Mouse (Mus musculus): ENCODE results near the gene Mical1. TPM values are rescaled to one million over a fixed set of nuclear protein-coding genes. Genes with fewer than 3 reads are reported as not detected.

Mical1 gene
- total RNA-seq, 2 experiments from 2014 or later: 49.3 to 74.8 TPM

- ATAC-seq (replicated peaks; ENCODE audit: poor library complexity, severe bottlenecking): no peak
These were observed 1.1 kb upstream of the Mical1 start for GRCm38 (mm10) chr10:41474981-41475391.

DNA sequence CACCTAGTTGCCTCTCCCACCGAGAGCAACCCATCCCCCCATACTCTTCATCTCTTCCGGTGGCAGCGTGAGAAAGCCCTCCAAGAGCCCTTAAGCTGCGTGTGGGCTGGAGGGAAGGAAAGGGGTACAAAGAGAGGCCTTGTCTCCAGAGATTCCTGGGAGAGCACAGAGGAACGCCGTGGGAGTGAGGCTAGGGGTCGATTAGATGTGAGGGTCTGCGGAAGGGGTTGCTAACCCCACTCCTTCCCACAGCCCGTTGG is 834 bp downstream of the Mical1 start:
- ATAC-seq (replicated peaks; ENCODE audit: poor library complexity, severe bottlenecking): no peak

- peak; percentile 56 for ATAC-seq (replicated peaks; ENCODE audit: poor library complexity, severe bottlenecking)
These were observed 1.4 kb downstream of the Mical1 start for GRCm38 (mm10) chr10:41477278-41478181.

DNA sequence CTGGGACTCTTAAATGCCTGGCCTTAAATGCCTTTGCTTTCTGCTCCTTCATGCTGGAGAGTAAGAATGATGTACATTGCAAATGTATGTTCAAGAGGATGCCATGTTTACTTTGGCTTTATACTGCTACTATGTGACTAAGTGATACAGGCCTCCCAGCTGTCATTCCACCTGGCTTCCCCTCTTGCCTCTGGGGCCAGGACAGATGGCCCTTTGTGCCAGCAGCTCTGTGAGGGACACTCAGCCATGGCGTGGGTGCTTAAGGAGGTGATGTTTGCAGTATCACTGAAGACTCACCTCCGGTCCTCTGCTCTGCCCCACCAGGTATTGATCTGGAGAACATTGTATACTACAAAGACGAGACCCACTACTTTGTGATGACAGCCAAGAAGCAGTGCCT is 3.8 kb downstream of the Mical1 start:
- no peak for ATAC-seq (replicated peaks; ENCODE audit: poor library complexity, severe bottlenecking)

- ATAC-seq (replicated peaks; ENCODE audit: poor library complexity, severe bottlenecking): no peak
These were observed 5.1 kb downstream of the Mical1 start for GRCm38 (mm10) chr10:41480938-41481880.

- ATAC-seq (replicated peaks; ENCODE audit: poor library complexity, severe bottlenecking): no peak
These were observed 6.3 kb downstream of the Mical1 start for GRCm38 (mm10) chr10:41482446-41482845.

- ATAC-seq (replicated peaks; ENCODE audit: poor library complexity, severe bottlenecking): no peak
These were observed 9.7 kb downstream of the Mical1 start for GRCm38 (mm10) chr10:41485778-41486177.

DNA sequence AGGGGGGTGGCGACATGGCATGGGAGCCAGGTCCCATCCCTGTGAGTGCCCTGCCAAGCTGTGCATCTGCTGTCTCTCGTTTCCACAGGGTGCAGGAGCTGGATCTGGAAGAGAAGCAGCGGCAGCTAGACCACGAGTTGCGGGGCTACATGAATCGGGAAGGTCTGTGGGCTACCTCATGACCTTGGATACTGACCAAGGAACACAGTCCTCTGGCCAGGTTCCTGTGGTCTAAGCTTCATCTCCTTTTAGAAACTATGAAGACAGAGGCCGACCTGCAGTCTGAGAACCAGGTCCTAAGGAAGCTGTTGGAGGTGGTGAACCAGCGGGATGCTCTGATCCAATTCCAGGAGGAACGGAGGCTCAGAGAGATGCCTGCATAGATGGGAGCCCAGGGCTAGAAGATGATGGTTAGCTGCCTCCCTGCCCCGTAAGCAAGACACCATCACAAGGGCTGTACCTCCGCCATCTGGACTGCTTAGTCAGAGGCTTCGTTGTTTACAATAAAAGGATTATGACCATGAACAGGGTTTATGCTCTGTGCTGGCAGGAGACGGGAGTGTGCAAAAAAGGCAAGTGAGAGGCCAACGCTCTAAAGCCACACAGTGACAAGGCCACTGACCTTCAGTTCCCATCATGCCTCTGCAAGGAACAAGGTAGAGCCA is 10.5 kb downstream of the Mical1 start:
- ATAC-seq (replicated peaks; ENCODE audit: poor library complexity, severe bottlenecking): no peak

DNA sequence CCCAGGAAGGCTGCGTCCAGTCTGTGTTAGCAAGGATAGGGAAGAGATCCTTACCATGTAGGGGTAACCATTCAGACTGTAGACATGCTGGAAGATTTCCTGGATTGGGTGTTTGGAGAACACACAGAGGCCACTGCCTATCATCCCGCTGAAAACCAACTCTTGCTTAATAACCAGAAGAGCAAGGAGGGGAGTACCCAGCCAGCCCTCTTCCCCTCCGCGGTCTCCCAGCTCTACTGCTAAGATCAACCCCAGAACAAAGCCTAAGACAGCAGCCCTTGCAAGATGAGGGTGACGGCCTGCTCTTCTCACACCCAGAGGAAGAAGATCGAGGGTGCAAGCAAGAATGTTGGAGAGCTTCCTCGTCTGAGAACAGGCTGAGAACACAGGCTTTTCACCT is 12.8 kb downstream of the Mical1 start:
- peak; percentile 57 for ATAC-seq (replicated peaks; ENCODE audit: poor library complexity, severe bottlenecking)

DNA sequence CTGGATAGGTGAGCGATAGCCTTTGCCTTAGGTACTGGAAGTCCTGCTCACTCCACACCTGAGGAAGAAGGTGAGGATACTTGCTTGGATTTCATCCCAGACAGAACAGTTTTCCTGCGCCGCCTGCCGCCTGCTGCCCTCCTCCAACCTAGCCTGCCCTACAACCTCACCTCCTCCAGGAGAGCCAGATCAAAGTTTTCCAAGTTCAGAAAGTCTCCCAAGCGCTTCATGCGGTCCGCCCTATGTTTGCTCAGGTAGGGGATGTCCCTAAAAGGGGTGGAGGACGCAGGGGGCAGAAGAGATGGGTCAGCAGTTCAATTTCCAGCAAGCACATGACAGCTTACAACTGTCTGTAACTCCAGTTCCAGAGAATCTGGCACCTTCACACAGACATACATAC is 13.2 kb downstream of the Mical1 start:
- no peak for ATAC-seq (replicated peaks; ENCODE audit: poor library complexity, severe bottlenecking)

GRCm38 (mm10) chr10:41489708-41490517 is 13.8 kb downstream of the Mical1 start, which contains the start of the genes Smpd2 and Ppil6:
TSS of gene Smpd2 (minus strand) at chr10:41490369.
TSS of gene Ppil6 (plus strand) at chr10:41490439.
- ATAC-seq (replicated peaks; ENCODE audit: poor library complexity, severe bottlenecking): peak; percentile 93

GRCm38 (mm10) chr10:41490518-41490873 is 14.4 kb downstream of the Mical1 start:
- ATAC-seq (replicated peaks; ENCODE audit: poor library complexity, severe bottlenecking): no peak

DNA sequence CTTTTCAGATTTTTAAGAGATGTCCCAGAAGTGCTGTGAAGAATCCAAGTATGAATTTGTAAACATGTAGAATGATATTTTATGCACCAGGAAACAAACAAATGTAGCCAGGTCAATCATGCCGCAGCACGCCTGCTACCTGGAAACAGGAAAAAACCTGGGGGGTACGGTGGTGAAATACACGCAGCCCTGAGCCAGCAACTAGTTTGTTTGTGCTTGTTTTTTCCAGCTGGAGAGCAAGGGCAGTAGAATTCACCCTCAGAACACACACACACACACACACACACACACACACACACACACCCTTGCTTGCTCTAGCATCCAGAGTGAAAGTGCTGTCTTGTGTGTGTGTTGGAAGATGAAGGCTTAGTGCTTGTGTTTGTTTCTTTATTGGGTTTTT is 15.0 kb downstream of the Mical1 start:
- no peak for ATAC-seq (replicated peaks; ENCODE audit: poor library complexity, severe bottlenecking)

DNA sequence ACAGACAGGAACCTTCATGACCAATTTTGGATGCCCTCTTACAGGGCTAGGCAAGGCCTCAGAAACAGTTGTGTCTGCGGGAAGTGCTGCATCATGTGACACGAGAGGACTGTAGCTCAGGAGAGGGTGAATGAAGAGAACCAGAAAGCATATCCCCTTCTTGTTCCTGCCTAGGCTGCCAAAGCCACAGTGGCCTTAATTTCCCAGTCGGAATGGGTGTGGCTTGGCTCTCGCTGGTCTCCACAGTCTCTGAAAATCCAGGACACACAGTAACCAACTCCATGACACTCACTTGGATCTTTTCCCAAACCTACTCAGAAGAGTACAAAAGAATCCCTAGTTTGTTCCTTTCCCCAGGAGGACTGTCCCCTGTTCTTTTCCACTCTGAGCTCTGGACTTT is 24.8 kb downstream of the Mical1 start:
- ATAC-seq (replicated peaks; ENCODE audit: poor library complexity, severe bottlenecking): no peak

GRCm38 (mm10) chr10:41504996-41505395 is 28.9 kb downstream of the Mical1 start:
- ATAC-seq (replicated peaks; ENCODE audit: poor library complexity, severe bottlenecking): no peak

DNA sequence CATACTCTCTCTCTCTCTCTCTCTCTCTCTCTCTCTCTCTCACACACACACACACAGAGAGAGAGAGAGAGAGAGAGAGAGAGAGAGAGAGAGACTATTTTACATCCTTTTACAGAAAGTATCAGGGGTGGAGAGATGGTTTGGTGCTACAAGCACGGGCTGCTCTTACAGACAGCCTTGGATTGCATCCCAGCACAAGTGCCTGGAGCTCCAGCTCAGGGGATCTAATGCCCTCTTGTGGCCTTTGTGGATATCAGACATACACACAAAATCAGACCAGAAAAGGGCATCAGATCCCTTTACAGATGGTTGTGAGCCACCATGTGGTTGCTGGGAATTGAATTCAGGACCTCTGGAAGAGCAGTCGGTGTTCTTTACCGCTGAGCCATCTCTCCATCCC is 29.3 kb downstream of the Mical1 start:
- peak; percentile 69; the same call in 1 of the 2 replicates for ATAC-seq (replicated peaks; ENCODE audit: poor library complexity, severe bottlenecking)

GRCm38 (mm10) chr10:41509160-41509559 is 33.0 kb downstream of the Mical1 start:
- peak; percentile 66 for ATAC-seq (replicated peaks; ENCODE audit: poor library complexity, severe bottlenecking)

DNA sequence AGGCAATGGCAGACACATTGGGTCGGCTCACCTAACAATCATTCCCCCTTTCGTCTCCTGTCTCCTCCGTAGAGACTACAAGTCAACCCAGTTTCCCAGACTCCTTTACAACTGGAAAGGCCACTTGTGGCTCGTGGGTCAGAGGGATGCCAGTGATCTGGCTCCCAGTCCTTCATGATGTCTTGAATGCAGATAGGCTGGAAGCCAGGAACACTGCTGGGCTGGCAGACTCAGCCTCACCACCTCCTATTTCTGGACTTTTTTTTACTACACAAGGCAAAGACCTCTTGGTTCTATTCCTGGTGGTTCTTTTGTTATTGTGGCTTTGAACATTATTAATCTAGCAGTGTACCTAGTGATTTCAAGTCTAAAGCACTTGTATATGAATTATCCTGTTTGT is 38.2 kb downstream of the Mical1 start:
- ATAC-seq (replicated peaks; ENCODE audit: poor library complexity, severe bottlenecking): no peak

DNA sequence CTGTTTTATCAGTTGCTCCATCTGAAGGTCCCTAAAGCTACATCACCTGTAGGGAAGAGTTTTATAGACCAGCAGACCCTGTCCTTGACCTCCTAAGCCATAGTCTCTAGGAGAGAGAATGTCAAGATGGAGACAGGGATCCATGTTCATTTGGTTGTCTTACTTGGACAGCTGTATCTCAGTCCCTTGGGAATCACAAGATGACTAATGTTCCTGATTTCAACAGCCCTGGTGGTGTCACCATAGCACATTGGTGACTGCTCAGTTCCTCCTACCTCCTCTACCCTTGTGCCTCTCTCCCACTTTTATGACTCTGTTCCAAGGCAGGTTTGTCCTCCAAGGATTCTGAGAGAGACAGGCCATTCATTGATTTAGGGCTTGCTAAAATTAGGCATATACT is 38.8 kb downstream of the Mical1 start:
- no peak for ATAC-seq (replicated peaks; ENCODE audit: poor library complexity, severe bottlenecking)

DNA sequence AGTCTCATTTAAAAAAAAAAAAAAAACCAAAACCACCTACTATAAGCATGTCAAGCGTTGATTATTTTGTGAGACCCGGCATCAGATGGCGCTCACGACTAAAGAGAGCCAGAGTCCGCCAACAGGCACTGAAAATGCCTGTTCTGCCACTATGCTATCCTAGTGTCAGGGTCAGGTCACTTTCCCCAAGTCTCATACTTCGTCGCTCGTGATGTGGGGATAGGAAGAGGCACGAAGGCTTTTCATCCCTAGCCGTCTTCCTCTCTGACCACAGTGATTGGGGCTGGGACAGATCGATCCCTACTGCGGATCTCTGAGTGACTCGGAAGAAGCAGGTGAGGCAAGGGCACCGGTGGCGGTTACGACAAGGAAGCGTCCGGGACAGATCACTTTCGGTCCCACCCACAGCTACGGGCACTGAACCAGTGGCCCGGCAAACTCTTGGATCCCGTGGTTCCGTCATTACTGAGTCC is 42.4 kb downstream of the Mical1 start:
- ATAC-seq (replicated peaks; ENCODE audit: poor library complexity, severe bottlenecking): peak; percentile 38
